Mouse (Mus musculus): ENCODE results near the gene Gm9844. TPM values are rescaled to one million over a fixed set of nuclear protein-coding genes. Genes with fewer than 3 reads are reported as not detected.

The Gm9844 gene
- total and polyA plus RNA-seq, 3 experiments, result 0.54 to 0.95 TPM; not detected in 1

DNA sequence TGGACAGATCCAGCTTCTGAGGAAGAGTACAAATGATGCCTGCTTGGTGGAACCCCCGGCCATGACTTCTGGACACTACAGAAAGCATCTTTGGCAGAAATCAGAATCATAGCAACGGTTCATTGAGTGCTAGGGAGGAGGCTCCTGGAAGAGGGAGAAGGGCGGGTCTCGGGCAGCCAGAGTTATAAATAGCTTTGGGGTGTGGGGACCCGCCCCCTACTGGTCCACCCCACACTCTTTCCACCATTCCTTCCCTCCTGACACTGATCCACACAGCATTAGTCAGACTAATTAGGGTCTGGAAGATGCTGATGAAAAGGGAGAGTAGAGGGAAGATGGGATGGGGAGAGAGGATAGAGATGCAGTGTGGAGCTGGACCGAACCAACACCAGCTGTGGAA is 44.5 kb downstream of the Gm9844 start:
- H3K36me3 ChIP-seq (ENCODE audit: control insufficient read depth in 1 of 2, insufficient read depth in 2 of 2, low read length in 2 of 2), result peaks cover 3 to 19% of the 10 kb centered on the region in 2 experiments
- TF ChIP-seq MYB (IDR thresholded peaks at IDR 0.05; ENCODE audit: low read depth, low read length) (no peak), POLR2A (IDR thresholded peaks at IDR 0.05; ENCODE audit: control insufficient read depth in 1 of 2, insufficient read depth in 1 of 2, low read depth in 1 of 2, low read length in 2 of 2, poor library complexity in 1 of 2) (no peak), E2F4 (IDR thresholded peaks at IDR 0.05; ENCODE audit: borderline replicate concordance, low read depth, low read length) (no peak), NRF1 (IDR thresholded peaks at IDR 0.05; ENCODE audit: insufficient read depth, low read depth, low read length, poor library complexity, severe bottlenecking) (no peak), UBTF (IDR thresholded peaks at IDR 0.05; ENCODE audit: borderline replicate concordance, insufficient read depth, low read depth, low read length) (no peak), SMC3 (IDR thresholded peaks at IDR 0.05; ENCODE audit: low read depth, low read length) (no peak)
- no peaks in the 10 kb centered on the region for H3K9me3 ChIP-seq (replicated peaks; ENCODE audit: insufficient read depth, low read length)
- no peak overlapping the region for H3K4me3 ChIP-seq (ENCODE audit: control insufficient read depth in 1 of 2, insufficient read depth in 1 of 2, low read depth in 2 of 2, low read length in 2 of 2)
- H3K27me3 ChIP-seq (ENCODE audit: control insufficient read depth in 1 of 2, insufficient read depth in 2 of 2, low read length in 2 of 2), result no peaks in the 10 kb centered on the region
- H3K4me1 ChIP-seq (ENCODE audit: control insufficient read depth in 1 of 2, insufficient read depth in 2 of 2, low read length in 2 of 2), result peaks cover 0 to 27% of the 10 kb centered on the region in 2 experiments; a peak in 2 of 4 replicates
- peaks cover 28% of the 10 kb centered on the region for H3K79me2 ChIP-seq (ENCODE audit: control insufficient read depth, insufficient read depth, low read length, poor library complexity)
- no peak overlapping the region for H3K27ac ChIP-seq (ENCODE audit: control insufficient read depth, low read depth, low read length)
- DNase-seq (ENCODE audit: low read depth, low spot score), result no peak
- no peak overlapping the region for H3K9ac ChIP-seq (ENCODE audit: control insufficient read depth, low read depth, low read length, poor library complexity, severe bottlenecking)

DNA sequence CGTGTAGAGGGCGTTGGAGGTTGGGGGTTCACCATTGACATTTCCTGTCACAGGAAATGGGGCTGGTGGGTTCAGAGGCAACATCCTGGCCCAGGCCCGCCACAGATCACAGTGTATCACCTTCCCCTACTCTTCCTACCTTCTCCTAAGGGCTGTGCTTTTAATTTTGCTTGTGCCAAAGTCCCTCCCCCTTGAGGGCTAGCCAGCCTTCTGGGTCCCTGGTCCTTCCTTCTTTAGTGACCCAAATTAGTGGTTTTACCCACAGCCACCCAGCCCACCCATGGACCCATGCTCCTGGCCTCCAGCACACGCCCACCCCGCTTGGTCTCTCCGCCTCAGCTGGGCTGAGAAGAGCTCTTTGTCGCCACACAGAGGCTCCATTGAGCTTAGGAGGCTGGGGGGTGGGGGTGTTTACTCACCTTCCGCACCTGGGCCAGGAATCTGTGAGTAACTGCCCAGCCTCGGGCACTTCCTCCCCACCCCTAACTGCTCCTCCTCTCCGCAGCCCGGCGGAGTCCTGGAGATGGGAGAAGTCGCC is 45.3 kb downstream of the Gm9844 start:
- DNase-seq (ENCODE audit: low read depth, low spot score), result no peak
- no peak overlapping the region for H3K27ac ChIP-seq (ENCODE audit: control insufficient read depth, low read depth, low read length)
- no peak overlapping the region for H3K9ac ChIP-seq (ENCODE audit: control insufficient read depth, low read depth, low read length, poor library complexity, severe bottlenecking)
- H3K9me3 ChIP-seq (replicated peaks; ENCODE audit: insufficient read depth, low read length), result no peaks in the 10 kb centered on the region
- H3K4me1 ChIP-seq (ENCODE audit: control insufficient read depth in 1 of 2, insufficient read depth in 2 of 2, low read length in 2 of 2), result peaks cover 0 to 24% of the 10 kb centered on the region in 2 experiments; a peak in 2 of 4 replicates
- H3K36me3 ChIP-seq (ENCODE audit: control insufficient read depth in 1 of 2, insufficient read depth in 2 of 2, low read length in 2 of 2), result peaks cover 3 to 15% of the 10 kb centered on the region in 2 experiments
- TF ChIP-seq POLR2A (IDR thresholded peaks at IDR 0.05; ENCODE audit: control insufficient read depth in 1 of 2, insufficient read depth in 1 of 2, low read depth in 1 of 2, low read length in 2 of 2, poor library complexity in 1 of 2), result no peak
- TF ChIP-seq ZNF384 (IDR thresholded peaks at IDR 0.05; ENCODE audit: low read depth, low read length), result no peak
- no peak for TF ChIP-seq POLR2AphosphoS5 (IDR thresholded peaks at IDR 0.05; ENCODE audit: borderline replicate concordance, low read depth, low read length)
- TF ChIP-seq MEF2A (IDR thresholded peaks at IDR 0.05; ENCODE audit: extremely low read depth, insufficient replicate concordance, low read depth, low read length, poor library complexity, severe bottlenecking), result no peak
- TF ChIP-seq HCFC1 (IDR thresholded peaks at IDR 0.05; ENCODE audit: low read depth, low read length), result no peak
- TF ChIP-seq USF1 (IDR thresholded peaks at IDR 0.05; ENCODE audit: low read depth, low read length), result no peak
- TF ChIP-seq UBTF (IDR thresholded peaks at IDR 0.05; ENCODE audit: borderline replicate concordance, insufficient read depth, low read depth, low read length), result no peak
- TF ChIP-seq CTCF (IDR thresholded peaks at IDR 0.05 in 2 of 3, conservative IDR thresholded peaks at IDR 0.05 in 1 of 3; ENCODE audit: control insufficient read depth in 1 of 3, insufficient read depth in 1 of 3, low read depth in 2 of 3, low read length in 3 of 3, poor library complexity in 1 of 3, severe bottlenecking in 1 of 3), result no peak
- TF ChIP-seq NRF1 (IDR thresholded peaks at IDR 0.05; ENCODE audit: insufficient read depth, low read depth, low read length, poor library complexity, severe bottlenecking), result no peak
- no peak for TF ChIP-seq TBP (IDR thresholded peaks at IDR 0.05; ENCODE audit: low read depth, low read length)
- no peak for TF ChIP-seq CHD2 (IDR thresholded peaks at IDR 0.05; ENCODE audit: low read length)
- no peak for TF ChIP-seq EP300 (IDR thresholded peaks at IDR 0.05; ENCODE audit: low read depth in 1 of 2, low read length in 2 of 2)
- no peak for TF ChIP-seq CHD1 (IDR thresholded peaks at IDR 0.05; ENCODE audit: low read depth, low read length)
- H3K79me2 ChIP-seq (ENCODE audit: control insufficient read depth, insufficient read depth, low read length, poor library complexity), result peaks cover 28% of the 10 kb centered on the region
- H3K27me3 ChIP-seq (ENCODE audit: control insufficient read depth in 1 of 2, insufficient read depth in 2 of 2, low read length in 2 of 2), result no peaks in the 10 kb centered on the region
- no peak overlapping the region for H3K4me3 ChIP-seq (ENCODE audit: control insufficient read depth in 1 of 2, insufficient read depth in 1 of 2, low read depth in 2 of 2, low read length in 2 of 2)

Other genes starting within 250 kb of the Gm9844 start
- not detected in 2 replicates for gene Lypd3, start 225.7 kb upstream of the Gm9844 start, total RNA-seq (2012; rRNA removed)
- gene Lypd3, start 225.7 kb upstream of the Gm9844 start, polyA plus RNA-seq (2012; ENCODE audit: insufficient read depth in 1 of 2, insufficient read length in 2 of 2, low read depth in 1 of 2, low replicate concordance in 2 of 2, missing spikeins in 1 of 2), result not detected
- gene Tex101, start 185.5 kb upstream of the Gm9844 start, total RNA-seq (2012; rRNA removed), result 0.15 TPM in 1 of 2 replicates, not detected in the other
- gene Tex101, start 185.5 kb upstream of the Gm9844 start, polyA plus RNA-seq (2012; ENCODE audit: insufficient read depth in 1 of 2, insufficient read length in 2 of 2, low read depth in 1 of 2, low replicate concordance in 2 of 2, missing spikeins in 1 of 2), result under 1 TPM in 1 of 2 experiments, not detected in 1; 0.08 TPM
- gene BC049730, start 153.0 kb upstream of the Gm9844 start, total RNA-seq (2012; rRNA removed), result not detected in 2 replicates
- gene BC049730, start 153.0 kb upstream of the Gm9844 start, polyA plus RNA-seq (2012; ENCODE audit: insufficient read depth in 1 of 2, insufficient read length in 2 of 2, low read depth in 1 of 2, low replicate concordance in 2 of 2, missing spikeins in 1 of 2), result not detected
- not detected in 2 replicates for gene Gm4763, start 135.3 kb upstream of the Gm9844 start, total RNA-seq (2012; rRNA removed)
- not detected for gene Gm4763, start 135.3 kb upstream of the Gm9844 start, polyA plus RNA-seq (2012; ENCODE audit: insufficient read depth in 1 of 2, insufficient read length in 2 of 2, low read depth in 1 of 2, low replicate concordance in 2 of 2, missing spikeins in 1 of 2)
- gene Cd177, start 101.9 kb upstream of the Gm9844 start, total RNA-seq (2012; rRNA removed), result not detected in 2 replicates
- gene Cd177, start 101.9 kb upstream of the Gm9844 start, polyA plus RNA-seq (2012; ENCODE audit: insufficient read depth in 1 of 2, insufficient read length in 2 of 2, low read depth in 1 of 2, low replicate concordance in 2 of 2, missing spikeins in 1 of 2), result under 1 TPM in 1 of 2 experiments, not detected in 1; 0.11 TPM
- gene Ceacam10, start 85.0 kb upstream of the Gm9844 start, total RNA-seq (2012; rRNA removed), result not detected in 2 replicates
- gene Ceacam10, start 85.0 kb upstream of the Gm9844 start, polyA plus RNA-seq (2012; ENCODE audit: insufficient read depth in 1 of 2, insufficient read length in 2 of 2, low read depth in 1 of 2, low replicate concordance in 2 of 2, missing spikeins in 1 of 2), result under 1 TPM in 1 of 2 experiments, not detected in 1; 0.19 TPM
- not detected in 2 replicates for gene Lypd4, start 7.7 kb downstream of the Gm9844 start, total RNA-seq (2012; rRNA removed)
- gene Lypd4, start 7.7 kb downstream of the Gm9844 start, polyA plus RNA-seq (2012; ENCODE audit: insufficient read depth in 1 of 2, insufficient read length in 2 of 2, low read depth in 1 of 2, low replicate concordance in 2 of 2, missing spikeins in 1 of 2), result not detected
- not detected in 2 replicates for gene Dmrtc2, start 7.8 kb downstream of the Gm9844 start, total RNA-seq (2012; rRNA removed)
- gene Dmrtc2, start 7.8 kb downstream of the Gm9844 start, polyA plus RNA-seq (2012; ENCODE audit: insufficient read depth in 1 of 2, insufficient read length in 2 of 2, low read depth in 1 of 2, low replicate concordance in 2 of 2, missing spikeins in 1 of 2), result not detected
- 3,168 and 3,580 TPM in 2 replicates for gene Rps19, start 22.2 kb downstream of the Gm9844 start, total RNA-seq (2012; rRNA removed)
- gene Rps19, start 22.2 kb downstream of the Gm9844 start, polyA plus RNA-seq (2012; ENCODE audit: insufficient read depth in 1 of 2, insufficient read length in 2 of 2, low read depth in 1 of 2, low replicate concordance in 2 of 2, missing spikeins in 1 of 2), result 1,000 to 10,000 TPM in 1 of 2 experiments, not detected in 1; 2,454 TPM
- 0.13 and 0.23 TPM in 2 replicates for gene Cd79a, start 35.2 kb downstream of the Gm9844 start, total RNA-seq (2012; rRNA removed)
- gene Cd79a, start 35.2 kb downstream of the Gm9844 start, polyA plus RNA-seq (2012; ENCODE audit: insufficient read depth in 1 of 2, insufficient read length in 2 of 2, low read depth in 1 of 2, low replicate concordance in 2 of 2, missing spikeins in 1 of 2), result under 1 TPM in 1 of 2 experiments, not detected in 1; 0.61 TPM
- 43.7 and 53.3 TPM in 2 replicates for gene Arhgef1, start 40.7 kb downstream of the Gm9844 start, total RNA-seq (2012; rRNA removed)
- 100 to 1,000 TPM in 1 of 2 experiments, not detected in 1; 163 TPM for gene Arhgef1, start 40.7 kb downstream of the Gm9844 start, polyA plus RNA-seq (2012; ENCODE audit: insufficient read depth in 1 of 2, insufficient read length in 2 of 2, low read depth in 1 of 2, low replicate concordance in 2 of 2, missing spikeins in 1 of 2)
- not detected in 2 replicates for gene Gm4881, start 82.3 kb downstream of the Gm9844 start, total RNA-seq (2012; rRNA removed)
- gene Gm4881, start 82.3 kb downstream of the Gm9844 start, polyA plus RNA-seq (2012; ENCODE audit: insufficient read depth in 1 of 2, insufficient read length in 2 of 2, low read depth in 1 of 2, low replicate concordance in 2 of 2, missing spikeins in 1 of 2), result under 1 TPM in 1 of 2 experiments, not detected in 1; 0.13 TPM
- gene Rabac1, start 110.5 kb downstream of the Gm9844 start, total RNA-seq (2012; rRNA removed), result 205 and 240 TPM in 2 replicates
- gene Rabac1, start 110.5 kb downstream of the Gm9844 start, polyA plus RNA-seq (2012; ENCODE audit: insufficient read depth in 1 of 2, insufficient read length in 2 of 2, low read depth in 1 of 2, low replicate concordance in 2 of 2, missing spikeins in 1 of 2), result 100 to 1,000 TPM in 1 of 2 experiments, not detected in 1; 223 TPM
- 0.19 and 0.26 TPM in 2 replicates for gene Atp1a3, start 143.7 kb downstream of the Gm9844 start, total RNA-seq (2012; rRNA removed)
- gene Atp1a3, start 143.7 kb downstream of the Gm9844 start, polyA plus RNA-seq (2012; ENCODE audit: insufficient read depth in 1 of 2, insufficient read length in 2 of 2, low read depth in 1 of 2, low replicate concordance in 2 of 2, missing spikeins in 1 of 2), result 1 to 10 TPM in 1 of 2 experiments, not detected in 1; 3.5 TPM
- 3.5 and 4.6 TPM in 2 replicates for gene Grik5, start 210.1 kb downstream of the Gm9844 start, total RNA-seq (2012; rRNA removed)
- 10 to 100 TPM in 1 of 2 experiments, not detected in 1; 22.0 TPM for gene Grik5, start 210.1 kb downstream of the Gm9844 start, polyA plus RNA-seq (2012; ENCODE audit: insufficient read depth in 1 of 2, insufficient read length in 2 of 2, low read depth in 1 of 2, low replicate concordance in 2 of 2, missing spikeins in 1 of 2)
- 15.0 and 16.3 TPM in 2 replicates for gene Zfp574, start 210.4 kb downstream of the Gm9844 start, total RNA-seq (2012; rRNA removed)
- gene Zfp574, start 210.4 kb downstream of the Gm9844 start, polyA plus RNA-seq (2012; ENCODE audit: insufficient read depth in 1 of 2, insufficient read length in 2 of 2, low read depth in 1 of 2, low replicate concordance in 2 of 2, missing spikeins in 1 of 2), result 10 to 100 TPM in 1 of 2 experiments, not detected in 1; 30.2 TPM